Mouse (Mus musculus): ENCODE measurements around the gene Vps25.

GRCm38 (mm10) chr11:101224337-101224736, 29.2 kb upstream of the Vps25 start:
- TF ChIP-seq BHLHE40 (IDR thresholded peaks at IDR 0.05; ENCODE audit: borderline replicate concordance, low read depth, low read length) (no peak), CTCF (IDR thresholded peaks at IDR 0.05 in 2 of 3, conservative IDR thresholded peaks at IDR 0.05 in 1 of 3; ENCODE audit: control insufficient read depth in 1 of 3, insufficient read depth in 1 of 3, low read depth in 2 of 3, low read length in 3 of 3, poor library complexity in 1 of 3, severe bottlenecking in 1 of 3) (no peak), TAL1 (IDR thresholded peaks at IDR 0.05; ENCODE audit: low read length) (no peak)

Measured in MEL (cell line).